Mouse (Mus musculus) liver, embryonic 16.5 days (tissue): ENCODE data around the gene Cnih4. TPM values are rescaled to one million over a fixed set of nuclear protein-coding genes. Genes with fewer than 3 reads are reported as not detected.

Source experiments
- polyA plus RNA-seq: library from polyadenylated mRNA; unstranded; fragments of >200 nt; fragmentation: Nextera tagmentation; extraction: Ambion mirVana; gene quantifications from 2 replicates; pipeline ENCODE4 v1.2.1, GENCODE M21; 2015

The Cnih4 gene
- polyA plus RNA-seq, 1 experiment from 2014 or later = 45.5 TPM

Other genes starting within 250 kb of the Cnih4 start
- gene Pycr2, start 240.4 kb upstream of the Cnih4 start, polyA plus RNA-seq = 81.2 and 83.4 TPM in 2 replicates
- gene Lefty1, start 209.7 kb upstream of the Cnih4 start, polyA plus RNA-seq = 3.5 and 3.6 TPM in 2 replicates
- gene Tmem63a, start 202.3 kb upstream of the Cnih4 start, polyA plus RNA-seq = 8.9 and 10.9 TPM in 2 replicates
- 10.1 and 11.3 TPM in 2 replicates for gene Ephx1, start 123.8 kb upstream of the Cnih4 start, polyA plus RNA-seq
- 0.15 TPM in 2 replicates for gene 9130409I23Rik, start 93.5 kb upstream of the Cnih4 start, polyA plus RNA-seq
- gene Nvl, start 489 bp upstream of the Cnih4 start, polyA plus RNA-seq = 9.3 and 10.0 TPM in 2 replicates
- 42.9 and 46.1 TPM in 2 replicates for gene Wdr26, start 67.3 kb downstream of the Cnih4 start, polyA plus RNA-seq
- gene Cnih3, start 207.9 kb downstream of the Cnih4 start, polyA plus RNA-seq = not detected in 2 replicates